Mouse (Mus musculus) heart, postnatal 36 days (tissue): ENCODE measurements at regions not wholly inside any gene's neighbourhood (a gene's known extent, or its start where the extent isn't known, plus 50 kb on each side); places are given as distances from the start of the nearest gene placed in this dataset.

Source experiments
- DNase-seq, 2 experiments: peaks; one replicate each; pipeline ENCODE4 v3.0.0; 2021 to 2022
- intact Hi-C: fragments of 180-260 bp; cut with DNase I; formaldehyde crosslinking; loops from one replicate; pipeline ENCODE4 v1.15.1; 2025

GRCm38 (mm10) chr1:35985318-35985717, 82.9 kb upstream of the Hs6st1 start:
- intact Hi-C loops: no loop called here
- DNase-seq: no peak

DNA sequence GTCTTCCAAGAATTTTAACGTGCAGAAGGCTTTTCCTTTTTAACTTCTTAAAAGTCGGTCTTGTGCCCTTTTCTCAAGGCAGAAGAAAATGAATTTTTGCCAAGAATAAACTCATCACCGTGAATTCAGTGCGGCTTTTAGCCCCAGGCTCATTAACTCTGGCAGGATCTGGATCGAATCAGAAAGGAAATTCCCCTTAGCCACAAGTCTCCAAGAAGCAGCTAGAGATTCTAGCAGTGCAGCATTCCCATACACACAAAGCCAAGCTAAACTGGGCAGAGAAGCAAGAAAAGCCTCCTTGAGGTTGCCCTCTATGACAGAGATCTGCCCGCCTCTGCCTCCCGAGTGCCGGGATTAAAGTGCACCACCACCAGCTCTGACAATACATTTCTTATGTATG, 81.5 kb upstream of the Hs6st1 start:
- no peak for DNase-seq
- intact Hi-C loops: no loop called here

- intact Hi-C loops: no loop called here
- DNase-seq: no peak
These were observed 75.8 kb upstream of the Hs6st1 start for GRCm38 (mm10) chr1:35992227-35992909.

DNA sequence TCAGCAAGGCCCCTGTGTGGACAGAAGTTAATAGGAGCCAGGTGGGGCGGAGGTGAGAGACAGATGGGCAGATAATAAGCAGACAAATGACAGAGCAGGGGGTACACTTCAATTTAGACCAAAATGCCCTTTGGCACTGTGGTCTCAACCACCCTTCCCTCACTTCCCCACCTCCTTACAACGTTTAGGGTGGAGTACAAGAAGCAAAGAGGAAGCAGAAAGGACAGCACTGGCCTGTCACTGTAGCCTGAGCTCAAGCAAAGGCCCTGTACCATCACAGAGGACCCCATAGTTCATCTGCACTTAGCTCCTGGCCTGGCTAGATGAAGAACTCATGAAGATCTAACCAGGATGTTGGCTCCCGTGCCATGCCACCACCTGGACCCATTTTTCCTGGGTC, 75.3 kb upstream of the Hs6st1 start:
- intact Hi-C loops: no loop called here
- DNase-seq: no peak

DNA sequence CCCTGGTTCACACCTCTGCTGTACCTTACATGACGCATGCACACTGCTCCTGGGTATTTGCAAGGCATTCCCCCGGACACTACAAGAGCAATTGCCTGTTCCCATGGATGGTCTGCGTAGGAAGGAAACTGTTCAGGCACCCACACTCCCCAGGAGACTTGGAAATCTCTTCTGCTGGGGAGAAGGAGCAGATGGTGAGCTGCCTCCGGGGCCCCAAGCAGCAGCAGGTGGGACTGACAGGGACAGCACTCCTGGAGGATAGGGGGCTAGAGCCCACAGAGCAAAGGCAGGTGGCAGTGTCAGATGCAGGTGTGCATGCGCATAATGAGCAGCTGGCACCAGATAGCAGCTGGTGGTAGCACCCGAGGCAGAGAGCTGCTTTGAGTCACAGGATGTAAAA, 72.5 kb upstream of the Hs6st1 start:
- DNase-seq: no peak
- intact Hi-C loops: no loop called here

DNA sequence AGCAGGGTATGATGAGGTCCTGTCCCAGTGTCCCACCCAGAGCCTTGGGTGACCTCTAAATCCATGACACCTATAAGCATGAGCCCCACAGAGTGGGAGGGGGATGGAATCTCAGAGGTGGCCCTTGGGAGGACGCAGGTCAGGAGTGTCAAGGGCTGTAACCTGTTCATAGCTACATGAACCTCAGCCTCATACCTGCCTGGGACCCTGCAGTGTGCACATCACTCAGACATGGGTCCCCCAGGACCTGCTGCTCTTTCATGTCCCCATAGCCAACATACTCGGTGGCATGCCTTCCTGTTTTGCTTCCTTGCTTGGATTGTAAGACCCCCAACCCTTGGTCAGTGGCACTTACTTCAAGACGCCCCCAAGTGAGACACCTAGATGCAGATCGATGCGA, 66.9 kb upstream of the Hs6st1 start:
- intact Hi-C loops: no loop called here
- no peak for DNase-seq

DNA sequence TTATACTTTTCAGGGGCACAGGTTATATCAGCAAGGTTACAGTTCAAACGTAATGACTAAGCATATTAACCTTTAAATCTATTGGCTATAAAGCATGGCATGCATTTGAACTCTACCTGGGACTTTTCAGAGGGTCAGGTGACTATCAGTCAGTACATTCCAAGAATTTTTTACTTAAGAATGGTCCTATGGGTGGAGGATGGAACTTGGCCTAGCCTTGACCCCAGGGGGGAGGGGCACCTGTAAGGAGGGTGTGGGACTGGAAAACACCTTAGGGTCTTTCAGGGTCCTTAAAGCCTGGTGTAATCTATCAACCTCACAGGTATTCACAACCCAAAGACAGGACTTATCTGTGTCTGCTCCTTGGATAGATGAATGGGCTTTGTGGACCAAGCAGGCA, 66.4 kb upstream of the Hs6st1 start:
- intact Hi-C loops: no loop called here
- DNase-seq: no peak

- intact Hi-C loops: no loop called here
- no peak for DNase-seq
These were observed 64.6 kb upstream of the Hs6st1 start for GRCm38 (mm10) chr1:36003592-36003991.

GRCm38 (mm10) chr1:36008598-36008997, 59.6 kb upstream of the Hs6st1 start:
- DNase-seq: no peak
- intact Hi-C loops: no loop called here

- intact Hi-C loops: no loop called here
- DNase-seq: no peak
These were observed 59.1 kb upstream of the Hs6st1 start for GRCm38 (mm10) chr1:36009010-36009619.

DNA sequence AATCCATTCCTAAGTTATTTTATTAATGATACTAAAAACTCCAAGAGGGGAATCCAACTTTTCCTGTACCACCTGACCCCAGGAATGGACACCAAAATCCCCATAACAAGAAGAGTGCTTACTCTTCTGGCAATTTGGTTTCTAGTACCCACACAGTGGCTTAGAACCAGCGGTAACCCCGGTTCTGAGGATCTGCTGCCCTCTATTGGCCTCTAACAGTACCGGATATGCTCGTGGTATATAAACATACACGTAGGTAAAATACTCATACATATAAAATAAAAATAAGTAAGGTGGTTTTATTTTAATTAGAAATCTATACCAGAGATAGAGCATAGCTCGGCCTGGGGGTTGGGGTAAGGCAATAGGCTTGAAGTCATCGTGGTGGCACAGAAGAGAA, 58.0 kb upstream of the Hs6st1 start:
- intact Hi-C loops: no loop called here
- no peak for DNase-seq

DNA sequence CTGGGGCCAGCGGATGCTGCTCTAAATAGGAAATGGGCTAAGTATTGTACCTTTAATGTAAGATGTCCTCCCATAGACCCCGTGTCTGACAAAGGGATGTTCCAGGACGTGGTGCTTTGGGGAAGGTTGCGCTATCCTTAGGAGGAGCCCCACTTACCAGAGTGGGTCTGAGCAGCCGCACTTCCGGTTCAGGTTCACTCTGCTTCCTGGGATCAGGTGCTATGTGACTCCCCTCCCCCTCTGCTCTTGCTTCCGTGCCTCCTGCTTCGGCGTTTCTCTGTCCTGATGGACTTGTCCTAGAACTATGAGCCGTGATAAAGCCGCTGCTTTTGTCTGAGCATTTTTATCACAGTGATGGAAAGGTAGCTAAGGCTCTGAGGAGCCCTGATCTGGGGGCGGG, 57.4 kb upstream of the Hs6st1 start:
- no peak for DNase-seq
- intact Hi-C loops: no loop called here

DNA sequence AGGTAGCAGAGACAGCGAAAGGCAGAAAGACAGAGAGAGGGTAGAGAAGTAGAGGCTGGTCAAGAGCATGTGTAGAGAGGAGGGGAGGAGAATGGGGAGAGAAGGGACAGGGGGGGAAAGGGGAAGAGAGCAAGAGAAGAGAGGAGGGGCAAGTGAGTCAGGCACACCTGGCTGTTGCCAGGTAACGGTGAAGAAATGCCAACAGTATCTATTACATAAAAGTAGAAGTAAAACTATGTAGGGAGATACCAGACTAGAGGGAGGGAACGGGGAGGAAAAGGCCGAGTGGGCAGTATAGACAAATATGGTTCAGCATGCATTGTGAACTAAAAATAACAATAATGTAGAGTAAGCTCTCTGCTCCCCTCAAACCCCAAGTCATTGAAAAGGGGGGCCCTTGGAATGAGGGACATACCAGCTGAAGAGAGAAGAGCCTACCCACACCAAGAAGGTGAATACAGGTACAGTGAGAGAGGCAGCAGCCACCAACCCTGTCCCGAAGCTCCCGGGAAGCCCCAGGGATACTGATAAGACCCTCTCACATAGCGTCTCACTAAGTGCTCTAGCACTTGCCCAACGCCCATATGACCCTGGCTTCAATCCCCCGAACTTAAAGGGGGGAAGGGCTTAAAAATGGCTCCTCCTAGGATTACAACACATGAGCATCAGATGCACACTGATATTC, 56.0 kb upstream of the Hs6st1 start:
- intact Hi-C loops: no loop called here

GRCm38 (mm10) chr1:36013823-36014341, 54.3 kb upstream of the Hs6st1 start:
- intact Hi-C loops: no loop called here
- no peak for DNase-seq

More for the DNA sequence above, 56.0 kb upstream of the Hs6st1 start:
- DNase-seq: no peak

DNA sequence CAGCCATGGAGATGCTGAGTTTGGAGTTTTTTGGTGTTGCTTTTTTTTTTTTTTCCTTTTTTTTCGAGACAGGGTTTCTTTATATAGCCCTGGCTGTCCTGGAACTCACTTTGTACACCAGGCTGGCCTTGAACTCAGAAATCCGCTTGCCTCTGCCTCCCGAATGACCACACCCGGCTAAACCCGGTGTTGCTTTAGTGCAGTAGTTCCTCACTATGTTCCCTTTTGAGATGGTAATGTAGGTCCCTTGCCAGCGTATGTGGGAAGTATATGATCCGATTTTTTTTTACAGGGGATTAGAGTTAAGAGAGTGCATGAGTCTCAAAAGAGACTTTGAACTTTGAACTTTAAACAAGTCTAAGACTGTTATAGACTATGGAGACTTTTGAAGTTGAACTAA, 53.8 kb upstream of the Hs6st1 start:
- DNase-seq: no peak
- intact Hi-C loops: no loop called here

- intact Hi-C loops: no loop called here
These were observed 53.0 kb upstream of the Hs6st1 start for GRCm38 (mm10) chr1:36015210-36015609.

DNA sequence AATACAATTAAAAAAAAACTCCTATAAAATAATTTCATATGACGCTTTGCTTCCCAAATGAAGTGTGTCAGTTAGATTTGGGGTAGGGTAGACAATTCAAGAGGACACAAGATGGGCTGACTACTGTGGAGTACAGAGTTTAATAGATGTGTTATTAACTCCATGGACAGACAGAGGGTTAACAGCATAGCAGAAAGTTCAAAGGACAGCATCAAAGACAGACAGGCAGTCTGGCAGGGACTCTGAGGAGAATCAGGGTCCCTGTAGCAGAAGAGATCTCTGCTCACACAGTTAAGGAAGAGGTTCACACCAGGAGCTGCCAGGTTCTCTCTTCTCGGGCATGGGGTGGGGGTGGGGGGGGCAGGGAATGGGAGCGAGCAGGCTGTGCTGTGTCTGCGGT, 51.6 kb upstream of the Hs6st1 start:
- intact Hi-C loops: no loop called here

More at GRCm38 (mm10) chr1:36015210-36015609, 53.0 kb upstream of the Hs6st1 start:
- no peak for DNase-seq

GRCm38 (mm10) chr1:36017061-36017461, 51.1 kb upstream of the Hs6st1 start:
- intact Hi-C loops: no loop called here
- DNase-seq: no peak

More for the DNA sequence above, 51.6 kb upstream of the Hs6st1 start:
- DNase-seq: no peak

DNA sequence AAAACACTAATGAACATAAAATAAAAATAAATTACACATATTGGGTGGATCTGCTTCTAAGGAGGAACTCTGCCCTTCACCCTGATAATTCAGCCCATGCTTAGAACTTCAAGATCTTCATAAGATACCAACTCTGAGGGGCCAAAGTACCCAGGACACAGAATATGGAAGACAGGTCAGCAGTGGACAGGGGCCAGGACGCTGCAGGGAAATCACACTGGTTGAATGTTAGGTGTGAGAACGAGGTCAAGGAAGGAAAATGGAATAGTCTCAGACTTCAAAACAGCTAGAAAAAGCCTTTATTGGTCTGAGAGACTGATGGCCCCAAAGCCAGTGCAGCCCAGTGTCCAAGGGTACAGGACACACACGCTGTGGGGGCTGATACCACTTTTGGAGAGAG, 50.5 kb upstream of the Hs6st1 start:
- intact Hi-C loops: no loop called here
- no peak for DNase-seq
